Mouse (Mus musculus) inflammation-experienced regulatory T-cells (primary cell): ENCODE results near the gene Ctps. TPM values are rescaled to one million over a fixed set of nuclear protein-coding genes. Genes with fewer than 3 reads are reported as not detected.

ENCODE experiments used
- polyA plus RNA-seq, 2 experiments: library from polyadenylated mRNA; unstranded; fragments of 100-300 nt; shearing (Covaris generic); gene quantifications; one replicate each; pipeline ENCODE4 v1.2.1; 2017

The Ctps gene
- 10 to 100 TPM; 19.2 to 30.5 TPM for polyA plus RNA-seq

GRCm38 (mm10) chr4:120569486-120570437 is at the start of gene Ctps:
Gene Ctps (minus strand): TSS chr4:120570276.

GRCm38 (mm10) chr4:120588445-120588844 is 18.4 kb upstream of the Ctps start, which contains the start of gene Gm8439:
Gene Gm8439 (plus strand): TSS chr4:120588745.

GRCm38 (mm10) chr4:120531986-120532385 is 38.1 kb downstream of the Ctps start, which contains the start of gene Slfnl1:
Gene Slfnl1 (plus strand): TSS chr4:120532231.

Other genes starting within 250 kb of the Ctps start
- 10 to 100 TPM; 15.5 to 25.5 TPM for gene Scmh1, start 165.0 kb downstream of the Ctps start, polyA plus RNA-seq
- under 1 TPM in 1 of 2 experiments, not detected in 1; 0.42 TPM for gene Slfnl1, start 38.0 kb downstream of the Ctps start, polyA plus RNA-seq
- 1 to 10 TPM in 1 of 2 experiments, not detected in 1; 2.7 TPM for gene Gm8439, start 18.5 kb upstream of the Ctps start, polyA plus RNA-seq
- gene Cited4, start 96.3 kb upstream of the Ctps start, polyA plus RNA-seq: 1 to 10 TPM; 3.3 to 3.5 TPM
- gene Kcnq4, start 178.3 kb upstream of the Ctps start, polyA plus RNA-seq: under 1 TPM in 1 of 2 experiments, not detected in 1; 0.16 TPM